Mouse (Mus musculus): Measurements from ENCODE around the gene Bola3. TPM values are rescaled to one million over a fixed set of nuclear protein-coding genes. Genes with fewer than 3 reads are reported as not detected.

The Bola3 gene
- polyA plus RNA-seq (2015; fragmentation: Nextera tagmentation; extraction: Ambion mirVana), result 60.3 and 67.6 TPM in 2 replicates

GRCm38 (mm10) chr6:83348873-83349272 is at the start of gene Bola3:
Bola3 (plus strand) TSS chr6:83349147.
- H3K4me1 ChIP-seq (replicated peaks), result peaks cover 19% of the 10 kb centered on the region
- no peaks in the 10 kb centered on the region for H3K27me3 ChIP-seq
- peak within 1 kb of the TSS; percentile 74 for H3K27ac ChIP-seq (replicated peaks)
- peaks cover 9% of the 10 kb centered on the region; the same call in 1 of the 2 replicates for H3K36me3 ChIP-seq
- no peak; the same call in 1 of the 2 replicates for ATAC-seq (ENCODE audit: low FRiP score, low read depth)
- peak within 1 kb of the TSS; percentile 83 for H3K4me2 ChIP-seq
- peak within 1 kb of the TSS; percentile 77 for H3K4me3 ChIP-seq
- WGBS, result 35% methylated on average over 6 of the region's 6 CpGs
- peak within 1 kb of the TSS; percentile 84 for H3K9ac ChIP-seq
- no peaks in the 10 kb centered on the region for H3K9me3 ChIP-seq

DNA sequence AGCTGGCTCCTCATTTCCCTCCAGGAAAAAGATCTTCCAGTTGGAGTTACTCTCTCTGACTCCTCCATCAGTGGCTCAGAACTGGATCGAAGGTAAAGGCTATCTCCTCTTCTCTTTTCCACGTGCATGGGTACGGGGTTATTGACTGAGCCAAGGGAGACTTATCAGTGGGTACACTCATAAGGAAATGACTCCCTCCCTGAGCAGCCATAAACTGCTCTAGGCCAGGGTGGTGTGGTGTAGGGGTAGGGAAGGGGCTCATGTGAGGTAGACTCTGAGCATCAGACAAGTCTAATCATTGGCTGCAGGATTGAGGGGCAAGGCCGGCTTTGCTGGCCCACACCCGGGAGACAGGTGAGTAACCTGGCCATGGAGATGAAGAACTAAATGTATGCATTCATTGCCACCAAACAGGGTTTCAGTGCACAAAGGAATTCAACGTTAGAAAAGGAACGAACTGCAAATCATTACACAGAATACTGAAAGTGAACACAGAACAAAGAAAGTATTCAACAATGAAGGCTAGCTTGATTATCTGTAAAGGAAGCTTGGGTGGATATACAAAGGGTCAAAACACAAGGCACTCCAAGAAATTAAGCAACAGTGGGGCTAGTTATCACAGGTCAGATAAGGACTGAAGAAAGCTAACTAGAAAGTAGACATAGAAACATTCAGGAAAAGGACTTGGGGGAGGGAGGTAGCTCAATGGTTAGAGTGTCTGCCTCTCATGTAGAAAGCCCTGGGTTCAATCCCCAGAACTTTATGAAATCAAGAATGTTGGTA is 48.3 kb upstream of the Bola3 start:
- H3K9me3 ChIP-seq, result no peaks in the 10 kb centered on the region
- H3K27me3 ChIP-seq, result no peaks in the 10 kb centered on the region
- H3K9ac ChIP-seq, result no peak overlapping the region
- no peak overlapping the region for H3K4me3 ChIP-seq
- WGBS, result 89% methylated on average over 7 of the region's 7 CpGs
- H3K36me3 ChIP-seq, result peaks cover 9% of the 10 kb centered on the region; the same call in 1 of the 2 replicates
- H3K4me1 ChIP-seq (replicated peaks), result no peaks in the 10 kb centered on the region
- H3K4me2 ChIP-seq, result no peak overlapping the region
- no peak overlapping the region for H3K27ac ChIP-seq (replicated peaks)
- no peak for ATAC-seq (ENCODE audit: low FRiP score, low read depth)

- Histone ChIP-seq H3K4me1 (replicated peaks) (no peaks in the 10 kb centered on the region), H3K4me3 (no peak overlapping the region), H3K27ac (replicated peaks) (no peak overlapping the region), H3K9ac (no peak overlapping the region), H3K36me3 (peaks cover 16% of the 10 kb centered on the region), H3K9me3 (no peaks in the 10 kb centered on the region), H3K27me3 (no peaks in the 10 kb centered on the region), H3K4me2 (no peak overlapping the region)
- ATAC-seq (ENCODE audit: low FRiP score, low read depth), result no peak
- 88% methylated on average over 2 of the region's 2 CpGs for WGBS
These were observed 47.7 kb upstream of the Bola3 start for GRCm38 (mm10) chr6:83301294-83301693.

DNA sequence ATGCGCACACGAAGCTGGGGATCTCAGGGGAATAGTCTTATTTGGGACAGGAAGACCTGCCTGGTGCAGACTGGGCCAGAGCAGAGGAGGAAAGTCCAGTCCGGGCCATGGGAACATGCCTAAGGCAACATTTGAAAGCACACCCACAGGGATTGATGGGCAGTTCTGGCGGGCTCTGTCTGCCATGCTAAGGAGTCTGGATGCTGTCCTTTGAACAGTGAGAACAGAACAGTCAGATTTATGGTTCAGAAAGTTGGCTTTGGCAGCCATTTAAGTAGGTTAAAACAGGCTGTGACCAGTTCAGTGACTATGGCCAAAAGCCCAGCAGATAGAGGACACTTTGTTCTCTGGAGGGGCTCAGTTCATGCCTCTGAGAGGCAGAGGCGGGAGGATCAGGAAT is 46.7 kb upstream of the Bola3 start:
- 77% methylated on average over 5 of the region's 5 CpGs for WGBS
- Histone ChIP-seq H3K9ac (no peak overlapping the region), H3K4me3 (no peak overlapping the region), H3K4me1 (replicated peaks) (no peaks in the 10 kb centered on the region), H3K27ac (replicated peaks) (no peak overlapping the region), H3K27me3 (no peaks in the 10 kb centered on the region), H3K36me3 (peaks cover 19% of the 10 kb centered on the region), H3K4me2 (no peak overlapping the region), H3K9me3 (no peaks in the 10 kb centered on the region)
- peak; percentile 81; the same call in 1 of the 2 replicates for ATAC-seq (ENCODE audit: low FRiP score, low read depth)

- no peak overlapping the region for H3K27ac ChIP-seq (replicated peaks)
- no peak overlapping the region for H3K4me3 ChIP-seq
- H3K36me3 ChIP-seq, result peaks cover 39% of the 10 kb centered on the region
- no peaks in the 10 kb centered on the region for H3K4me1 ChIP-seq (replicated peaks)
- ATAC-seq (ENCODE audit: low FRiP score, low read depth), result no peak
- WGBS, result 96% methylated on average over 7 of the region's 7 CpGs
- no peaks in the 10 kb centered on the region for H3K27me3 ChIP-seq
- no peak overlapping the region for H3K9ac ChIP-seq
- no peak overlapping the region for H3K4me2 ChIP-seq
- no peaks in the 10 kb centered on the region for H3K9me3 ChIP-seq
These were observed 39.9 kb upstream of the Bola3 start for GRCm38 (mm10) chr6:83309017-83309416.

DNA sequence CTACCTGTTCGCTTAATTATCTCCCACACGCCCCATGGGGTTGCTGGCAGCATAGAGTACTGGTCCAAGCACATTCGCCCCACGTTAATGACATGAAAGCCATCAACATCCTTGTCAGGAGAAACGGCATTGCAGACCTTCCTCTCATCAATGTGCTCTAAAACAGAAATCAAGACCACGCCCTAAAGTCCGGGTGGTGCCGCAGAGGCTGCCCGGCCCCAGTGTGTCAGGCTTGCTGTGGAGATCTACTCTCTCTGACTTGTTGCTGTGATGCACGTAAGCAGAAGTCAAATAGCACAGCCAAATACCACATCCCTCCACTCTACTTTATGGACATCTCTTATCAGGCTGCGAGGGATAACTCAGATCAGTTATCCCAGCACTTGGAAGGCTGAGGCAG is 37.7 kb upstream of the Bola3 start:
- no peaks in the 10 kb centered on the region for H3K9me3 ChIP-seq
- no peak for ATAC-seq (ENCODE audit: low FRiP score, low read depth)
- H3K4me1 ChIP-seq (replicated peaks), result peaks cover 14% of the 10 kb centered on the region
- no peak overlapping the region for H3K4me2 ChIP-seq
- H3K36me3 ChIP-seq, result peaks cover 25% of the 10 kb centered on the region
- no peaks in the 10 kb centered on the region for H3K27me3 ChIP-seq
- WGBS, result 95% methylated on average over 11 of the region's 11 CpGs
- no peak overlapping the region for H3K27ac ChIP-seq (replicated peaks)
- H3K4me3 ChIP-seq, result no peak overlapping the region
- no peak overlapping the region for H3K9ac ChIP-seq

GRCm38 (mm10) chr6:83312021-83312420 is 36.9 kb upstream of the Bola3 start:
- Histone ChIP-seq H3K9ac (no peak overlapping the region), H3K27me3 (no peaks in the 10 kb centered on the region), H3K27ac (replicated peaks) (no peak overlapping the region), H3K4me2 (no peak overlapping the region), H3K9me3 (no peaks in the 10 kb centered on the region), H3K4me3 (no peak overlapping the region), H3K36me3 (peaks cover 20% of the 10 kb centered on the region), H3K4me1 (replicated peaks) (peaks cover 22% of the 10 kb centered on the region)
- ATAC-seq (ENCODE audit: low FRiP score, low read depth), result no peak
- WGBS, result 92% methylated on average over 7 of the region's 7 CpGs

- Histone ChIP-seq H3K27ac (replicated peaks) (no peak overlapping the region), H3K4me3 (no peak overlapping the region), H3K4me2 (no peak overlapping the region), H3K9me3 (no peaks in the 10 kb centered on the region), H3K27me3 (no peaks in the 10 kb centered on the region), H3K4me1 (replicated peaks) (peaks cover 22% of the 10 kb centered on the region), H3K36me3 (peaks cover 20% of the 10 kb centered on the region), H3K9ac (no peak overlapping the region)
- no peak for ATAC-seq (ENCODE audit: low FRiP score, low read depth)
- WGBS, result 88% methylated on average over 8 of the region's 8 CpGs
These were observed 36.4 kb upstream of the Bola3 start for GRCm38 (mm10) chr6:83312514-83312913.

- no peak overlapping the region for H3K27ac ChIP-seq (replicated peaks)
- peak overlapping the region; percentile 13; the same call in 1 of the 2 replicates for H3K9ac ChIP-seq
- peak overlapping the region; percentile 87; the same call in 1 of the 2 replicates for H3K4me2 ChIP-seq
- no peak for ATAC-seq (ENCODE audit: low FRiP score, low read depth)
- peaks cover 15% of the 10 kb centered on the region for H3K36me3 ChIP-seq
- H3K4me1 ChIP-seq (replicated peaks), result peaks cover 22% of the 10 kb centered on the region
- no peaks in the 10 kb centered on the region for H3K27me3 ChIP-seq
- no peaks in the 10 kb centered on the region for H3K9me3 ChIP-seq
- no peak overlapping the region for H3K4me3 ChIP-seq
These were observed 33.7 kb upstream of the Bola3 start for GRCm38 (mm10) chr6:83315293-83315692.

GRCm38 (mm10) chr6:83316022-83316421 is 32.9 kb upstream of the Bola3 start:
- Histone ChIP-seq H3K27me3 (no peaks in the 10 kb centered on the region), H3K4me2 (peak overlapping the region; percentile 87), H3K9ac (peak overlapping the region; percentile 13; the same call in 1 of the 2 replicates), H3K4me1 (replicated peaks) (peaks cover 22% of the 10 kb centered on the region), H3K27ac (replicated peaks) (no peak overlapping the region), H3K9me3 (no peaks in the 10 kb centered on the region), H3K36me3 (peaks cover 7% of the 10 kb centered on the region), H3K4me3 (peak overlapping the region; percentile 91)
- ATAC-seq (ENCODE audit: low FRiP score, low read depth), result no peak
- 4% methylated on average over 10 of the region's 10 CpGs for WGBS

- H3K4me2 ChIP-seq, result peak overlapping the region; percentile 87
- ATAC-seq (ENCODE audit: low FRiP score, low read depth), result peak; percentile 99
- peak overlapping the region; percentile 73 for H3K9ac ChIP-seq
- H3K4me3 ChIP-seq, result peak overlapping the region; percentile 91
- peaks cover 2% of the 10 kb centered on the region; the same call in 1 of the 2 replicates for H3K36me3 ChIP-seq
- H3K9me3 ChIP-seq, result no peaks in the 10 kb centered on the region
- peaks cover 22% of the 10 kb centered on the region for H3K4me1 ChIP-seq (replicated peaks)
- under 1% methylated on average over 52 of the region's 52 CpGs for WGBS
- no peaks in the 10 kb centered on the region for H3K27me3 ChIP-seq
- H3K27ac ChIP-seq (replicated peaks), result peak overlapping the region; percentile 70
These were observed 31.7 kb upstream of the Bola3 start for GRCm38 (mm10) chr6:83317108-83317741.

DNA sequence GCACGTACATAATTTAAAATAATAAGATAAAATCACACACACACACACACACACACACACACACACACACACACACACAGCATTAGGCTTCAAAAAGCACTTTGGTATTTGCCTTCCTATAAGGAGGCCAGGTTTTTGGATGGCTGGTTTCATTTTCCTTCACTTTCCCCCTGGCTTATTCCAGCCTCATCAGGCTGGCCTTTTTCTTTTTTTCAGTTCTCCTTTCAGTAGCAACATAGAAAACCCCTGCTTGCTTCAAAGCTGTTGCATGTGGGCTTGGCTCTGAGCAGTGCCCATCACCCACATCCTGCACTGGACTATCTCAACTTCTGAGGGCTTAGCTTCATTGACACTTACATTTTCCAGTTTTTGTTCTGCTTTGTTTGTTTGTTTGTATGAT is 27.0 kb upstream of the Bola3 start:
- Histone ChIP-seq H3K4me2 (no peak overlapping the region), H3K9ac (no peak overlapping the region), H3K4me3 (no peak overlapping the region), H3K9me3 (no peaks in the 10 kb centered on the region), H3K4me1 (replicated peaks) (peaks cover 12% of the 10 kb centered on the region), H3K27me3 (no peaks in the 10 kb centered on the region), H3K27ac (replicated peaks) (no peak overlapping the region), H3K36me3 (no peaks in the 10 kb centered on the region)
- ATAC-seq (ENCODE audit: low FRiP score, low read depth), result no peak
- 36% methylated on average over 1 of the region's 1 CpGs for WGBS
